Mouse (Mus musculus) CD4-positive, CD25-positive, alpha-beta regulatory T cell, adult 2 months (primary cell): ENCODE data around the gene Smagp.

Experiments used
- DNase-seq: peaks from one replicate; pipeline ENCODE4 v3.0.0-alpha.2; 2012; ENCODE audit warnings: low read depth, low spot score

Gene Smagp

DNA sequence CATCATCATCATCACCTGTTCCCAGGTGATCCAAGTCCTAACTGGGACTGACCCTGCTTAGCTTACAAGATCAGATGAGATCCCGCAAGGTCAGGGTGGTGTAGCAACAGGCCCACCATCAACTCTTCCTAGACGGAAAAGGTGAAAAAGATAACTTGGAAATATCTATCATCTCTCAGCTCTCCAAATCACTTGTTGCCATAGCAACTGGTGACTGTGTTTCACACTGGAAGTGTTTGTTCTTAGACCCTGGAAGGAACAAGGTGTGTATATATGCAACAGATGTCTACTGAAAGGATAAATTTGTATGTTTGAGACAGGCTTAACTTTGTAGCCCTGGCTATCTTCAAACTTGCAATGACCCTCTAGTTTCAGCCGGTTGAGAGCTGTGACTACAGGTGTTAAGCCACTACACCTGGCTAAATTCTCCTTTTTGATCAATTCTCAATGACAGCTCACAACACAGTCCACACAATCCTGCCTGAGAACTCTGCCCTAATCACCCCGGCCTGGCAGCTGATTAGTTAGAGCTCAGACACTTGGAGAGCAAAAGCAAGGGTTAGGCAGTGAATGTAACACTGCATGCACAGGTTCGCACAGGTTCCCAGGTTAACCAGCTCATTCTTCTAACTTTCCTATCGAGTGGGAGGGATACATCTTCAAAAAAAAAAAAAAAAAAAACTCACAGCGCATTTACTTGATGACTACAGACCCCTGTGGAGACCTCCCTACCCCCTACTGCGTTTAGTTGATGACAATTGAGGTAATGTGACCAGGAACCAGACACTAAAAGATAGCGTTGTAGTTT lies 28.9 kb upstream of the Smagp start:
- DNase-seq: peak; percentile 65

- DNase-seq: peak; percentile 81
Observed at GRCm38 (mm10) chr15:100664813-100665274, 28.1 kb upstream of the Smagp start.

DNA sequence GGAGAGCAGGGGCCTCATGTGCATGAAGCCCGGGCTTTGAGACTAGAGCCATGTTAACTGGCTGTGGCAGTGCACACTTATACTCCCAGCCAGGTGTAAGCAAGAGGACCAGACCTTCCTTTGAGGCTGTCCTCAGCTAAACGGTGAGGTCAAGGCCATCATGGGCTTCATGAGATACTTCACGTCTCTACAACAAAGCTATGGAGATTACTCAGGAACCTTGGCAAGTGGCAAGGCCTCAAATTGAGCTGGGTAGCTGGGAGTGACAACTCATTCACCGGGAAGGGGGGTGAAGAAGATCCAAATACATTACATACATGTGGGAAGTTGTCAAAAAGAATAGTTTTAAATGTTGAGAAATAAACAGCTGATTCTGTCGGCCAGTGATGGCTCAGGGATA lies 24.1 kb upstream of the Smagp start:
- DNase-seq: no peak

DNA sequence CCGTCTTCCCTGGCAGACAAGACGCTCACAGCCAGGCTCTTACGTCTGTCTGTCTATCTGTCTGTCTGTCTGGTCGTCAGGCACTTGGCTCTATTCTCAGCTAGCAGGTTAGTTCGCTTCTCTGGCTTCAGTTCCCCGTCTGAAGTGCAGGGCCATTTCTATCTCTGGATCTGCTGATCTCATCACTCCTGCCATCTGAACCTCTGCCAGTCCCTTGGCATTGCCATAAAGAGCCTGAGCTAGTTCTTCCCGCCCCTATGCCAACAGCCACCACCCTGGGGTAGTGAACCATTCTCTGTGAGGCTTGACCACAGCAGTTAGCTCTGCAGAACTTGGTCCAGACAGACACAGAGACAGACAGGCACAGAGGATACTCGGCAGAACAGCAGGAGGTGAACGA lies 23.6 kb upstream of the Smagp start:
- no peak for DNase-seq

DNA sequence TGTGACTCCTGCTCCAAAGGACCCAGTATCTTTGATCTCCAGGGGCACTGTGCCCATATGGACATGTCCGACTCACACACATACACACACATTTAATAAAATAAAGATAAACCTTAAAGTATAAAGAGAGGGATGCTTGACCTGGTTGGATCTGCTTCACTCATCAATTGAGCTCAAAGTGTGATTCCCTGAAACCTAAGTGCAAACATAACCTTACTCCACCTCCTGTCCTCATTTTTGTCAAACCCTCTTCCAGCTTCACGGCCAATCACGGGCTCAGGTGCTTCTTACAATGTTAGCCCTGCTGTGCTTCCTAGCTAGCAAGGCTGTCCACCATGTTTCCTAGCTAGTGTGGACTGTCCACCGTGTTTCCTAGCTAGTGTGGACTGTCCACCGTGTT lies 18.5 kb upstream of the Smagp start:
- no peak for DNase-seq

- no peak for DNase-seq
Observed at GRCm38 (mm10) chr15:100654271-100654670, 17.5 kb upstream of the Smagp start.

GRCm38 (mm10) chr15:100651610-100652009 lies 14.9 kb upstream of the Smagp start:
- no peak for DNase-seq

DNA sequence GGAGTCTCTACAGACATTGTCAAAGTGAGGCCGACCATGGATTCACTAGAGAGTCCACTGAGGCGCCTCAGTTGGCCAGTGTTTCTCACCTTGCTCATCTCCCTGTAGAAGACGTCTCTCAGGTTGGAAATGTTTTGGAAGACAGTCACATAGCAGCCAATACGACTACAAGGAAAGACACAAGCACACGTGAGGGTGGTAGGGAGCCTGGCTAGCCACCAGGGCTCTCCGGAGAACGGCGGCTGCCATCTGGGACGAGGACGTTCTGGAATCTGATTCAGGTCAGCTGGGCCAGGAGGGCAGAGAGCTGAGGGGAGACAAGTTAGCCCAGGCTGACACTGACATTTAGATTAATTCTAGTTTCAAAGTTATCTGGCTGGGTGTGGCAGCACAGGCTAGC lies 13.4 kb upstream of the Smagp start:
- DNase-seq: no peak

GRCm38 (mm10) chr15:100646161-100646560 lies 9.4 kb upstream of the Smagp start:
- DNase-seq: no peak

DNA sequence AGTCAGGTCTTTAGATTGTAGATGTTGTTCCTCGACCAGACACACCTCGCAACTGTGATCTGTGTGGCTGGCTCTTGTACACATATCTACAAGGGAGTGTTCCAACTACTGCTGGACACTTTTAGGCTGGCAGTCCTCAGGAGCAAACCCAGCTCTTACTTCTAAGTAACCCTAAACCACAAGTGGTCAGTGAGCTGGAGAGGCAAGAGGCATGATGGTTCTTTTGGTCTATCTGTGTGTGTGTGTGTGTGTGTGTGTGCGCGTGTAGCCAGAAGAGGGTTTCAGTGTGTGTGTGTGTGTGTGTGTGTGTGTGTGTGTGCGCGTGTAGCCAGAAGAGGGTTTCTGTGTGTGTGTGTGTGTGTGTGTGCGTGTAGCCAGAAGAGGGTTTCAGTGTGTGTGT lies 5.7 kb upstream of the Smagp start:
- DNase-seq: no peak

GRCm38 (mm10) chr15:100641226-100641810 lies 4.6 kb upstream of the Smagp start:
- DNase-seq: no peak

GRCm38 (mm10) chr15:100639972-100640750 lies 3.4 kb upstream of the Smagp start:
- DNase-seq: no peak

DNA sequence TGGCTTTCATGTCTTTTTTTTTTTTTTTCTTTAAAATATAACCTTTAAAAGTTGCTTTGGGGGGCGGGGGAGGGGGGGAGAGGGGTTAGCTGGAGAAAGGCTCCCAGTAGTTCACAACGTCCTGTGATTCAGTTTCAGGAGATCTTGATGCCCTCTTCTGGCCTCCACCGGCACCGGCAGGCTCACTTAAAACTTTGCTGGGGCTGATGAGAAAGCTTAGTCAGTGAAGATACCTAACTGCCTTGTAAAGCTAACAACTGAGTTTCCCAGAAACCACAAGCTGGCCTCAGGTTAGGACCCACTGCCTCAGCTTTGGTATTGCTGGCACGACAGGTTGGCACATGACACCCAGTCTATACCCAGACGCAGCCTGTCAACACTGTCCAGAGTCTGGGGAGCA lies 921 bp upstream of the Smagp start:
- peak; percentile 72 for DNase-seq

GRCm38 (mm10) chr15:100635851-100636645 lies 692 bp downstream of the Smagp start:
- no peak for DNase-seq

DNA sequence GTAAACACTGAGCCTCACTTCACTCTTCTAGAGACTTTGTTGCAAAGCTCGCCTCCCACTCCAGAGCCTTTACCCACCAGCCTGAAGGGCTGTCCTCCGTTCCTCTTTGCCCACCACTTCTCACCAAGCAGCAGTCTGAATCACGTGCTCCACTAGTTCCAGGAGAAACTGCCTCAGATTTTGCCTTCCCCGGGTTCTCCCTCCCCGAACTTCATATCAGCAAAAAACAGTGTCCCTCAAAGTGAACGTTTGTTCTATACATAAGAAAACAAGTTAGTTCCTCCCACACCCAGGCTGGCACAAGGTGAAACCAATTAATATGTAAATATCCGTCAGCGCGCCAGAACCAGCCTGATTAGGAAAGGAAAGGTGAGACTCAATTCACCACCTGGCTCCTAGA lies 1.5 kb downstream of the Smagp start:
- DNase-seq: no peak

- DNase-seq: no peak
Observed at GRCm38 (mm10) chr15:100633341-100633740, 3.4 kb downstream of the Smagp start.

GRCm38 (mm10) chr15:100632323-100632722 lies 4.4 kb downstream of the Smagp start:
- no peak for DNase-seq

- DNase-seq: no peak
Observed at GRCm38 (mm10) chr15:100631454-100632170, 5.1 kb downstream of the Smagp start.

DNA sequence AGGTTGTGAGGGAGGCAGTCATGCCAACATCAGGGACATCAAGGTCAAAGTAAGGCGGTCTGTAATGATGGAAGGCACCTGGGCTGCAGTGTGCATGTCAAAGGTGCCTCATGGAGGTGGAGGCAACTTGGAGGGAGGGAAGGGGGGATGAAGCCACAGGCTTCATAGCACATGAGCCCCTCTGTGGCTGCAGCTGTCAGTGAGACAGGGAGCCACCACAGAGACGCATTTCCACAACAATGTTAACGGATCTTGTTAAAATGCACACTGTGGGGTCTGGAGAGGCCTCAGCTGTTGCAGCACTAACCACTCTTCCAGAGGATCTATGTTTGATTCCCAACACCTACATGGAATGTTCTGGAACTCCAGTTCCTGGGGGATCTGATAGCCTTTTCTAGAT lies 6.6 kb downstream of the Smagp start:
- no peak for DNase-seq

- DNase-seq: no peak
Observed at GRCm38 (mm10) chr15:100628797-100629196, 7.9 kb downstream of the Smagp start.

DNA sequence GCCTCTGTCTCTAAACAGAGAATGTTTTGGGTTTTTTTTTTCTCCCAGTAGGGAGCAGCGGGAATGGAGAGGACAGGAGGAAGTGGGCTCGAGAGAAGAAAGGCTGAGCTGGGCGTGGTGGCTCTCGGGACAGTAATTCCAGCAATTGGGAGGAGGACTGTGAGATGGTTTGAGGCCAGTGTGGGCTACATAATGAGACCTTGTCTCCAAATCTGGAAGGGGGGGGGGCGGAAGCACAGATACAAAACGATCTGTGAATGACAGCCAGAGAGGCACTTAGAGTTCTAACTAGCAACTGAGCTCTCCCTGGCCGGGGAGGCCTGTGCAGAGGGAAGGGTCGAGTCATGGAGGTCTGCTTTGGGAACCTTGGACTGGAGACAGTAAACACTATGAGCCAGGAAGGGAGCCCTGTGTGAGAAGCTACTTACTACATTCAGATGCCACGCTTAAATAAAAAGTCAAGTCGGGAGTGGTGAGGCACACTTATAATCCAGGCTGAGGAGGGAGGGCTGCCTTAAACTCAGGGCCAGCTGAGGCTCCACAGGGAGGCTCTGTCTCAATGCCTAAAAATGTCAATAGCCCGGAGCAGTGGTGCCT lies 8.9 kb downstream of the Smagp start:
- DNase-seq: no peak
